Mouse (Mus musculus): Measurements from ENCODE around the gene Rbm48.

DNA sequence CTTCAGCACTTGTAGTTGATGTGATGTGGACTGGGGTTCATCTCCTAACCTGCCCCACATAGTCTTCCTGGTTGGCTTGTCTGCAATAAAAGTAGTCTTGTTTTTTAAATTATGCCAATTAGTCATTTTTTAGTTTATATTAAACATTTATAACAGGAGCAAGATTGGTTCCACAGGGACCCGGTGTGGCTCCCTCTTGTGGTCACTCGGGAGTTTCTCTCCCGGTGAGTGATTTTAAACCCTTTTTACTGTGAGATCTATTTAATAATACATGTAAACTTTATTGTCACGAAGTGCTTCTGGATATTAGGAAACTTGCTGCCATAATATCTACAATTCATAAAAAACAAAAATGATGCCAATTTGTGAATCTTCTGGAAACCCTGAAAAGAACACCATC, 37.6 kb upstream of the Rbm48 start:
- TF ChIP-seq POLR2A (IDR thresholded peaks at IDR 0.05; ENCODE audit: low read depth, low read length) (no peak), CTCF (IDR thresholded peaks at IDR 0.05; ENCODE audit: extremely low read depth, insufficient read length, insufficient replicate concordance, low read depth, low read length) (peak; percentile 69; the same call in 1 of the 2 replicates)

Data from small intestine, adult 2 months (tissue).